Mouse (Mus musculus): Measurements from ENCODE around the gene Irgq. TPM values are rescaled to one million over a fixed set of nuclear protein-coding genes. Genes with fewer than 3 reads are reported as not detected.
"Not testable (repeated sequence)": the region's sequence is repeated elsewhere in the genome, so short reads cannot be mapped to it uniquely, and the experiment has no call there.

The Irgq gene
- total and polyA plus RNA-seq, 3 experiments, result 21.2 to 23.7 (median 23.5) TPM

- DNase-seq, result no peak
Observed at GRCm38 (mm10) chr7:24512355-24512754, 18.1 kb upstream of the Irgq start, which contains the start of gene AC161166.1. TSS of gene AC161166.1 (minus strand) at chr7:24512455.

- not testable (repeated sequence) for DNase-seq
Observed at GRCm38 (mm10) chr7:24516319-24516718, 14.2 kb upstream of the Irgq start.

GRCm38 (mm10) chr7:24517077-24517476 is 13.4 kb upstream of the Irgq start:
- no peak for DNase-seq

GRCm38 (mm10) chr7:24517654-24518053 is 12.8 kb upstream of the Irgq start:
- DNase-seq, result no peak

- no peak for DNase-seq
Observed at GRCm38 (mm10) chr7:24519130-24519529, 11.4 kb upstream of the Irgq start.

GRCm38 (mm10) chr7:24520054-24520453 is 10.4 kb upstream of the Irgq start:
- DNase-seq, result not testable (repeated sequence)

GRCm38 (mm10) chr7:24522805-24523204 is 7.7 kb upstream of the Irgq start:
- no peak for DNase-seq

- DNase-seq, result no peak
Observed at GRCm38 (mm10) chr7:24523723-24524122, 6.8 kb upstream of the Irgq start.

GRCm38 (mm10) chr7:24524978-24525377 is 5.5 kb upstream of the Irgq start:
- DNase-seq, result no peak

- no peak for DNase-seq
Observed at GRCm38 (mm10) chr7:24525686-24526420, 4.6 kb upstream of the Irgq start.

GRCm38 (mm10) chr7:24528861-24529260 is 1.6 kb upstream of the Irgq start:
- DNase-seq, result peak; percentile 43

GRCm38 (mm10) chr7:24529580-24529979 is 909 bp upstream of the Irgq start:
- DNase-seq, result peak; percentile 13

- peak; percentile 85 for DNase-seq
Observed at GRCm38 (mm10) chr7:24531211-24531971, 902 bp downstream of the Irgq start.

GRCm38 (mm10) chr7:24533031-24533571 is 2.6 kb downstream of the Irgq start:
- no peak for DNase-seq

- DNase-seq, result no peak
Observed at GRCm38 (mm10) chr7:24533806-24534205, 3.3 kb downstream of the Irgq start.

GRCm38 (mm10) chr7:24534301-24534700 is 3.8 kb downstream of the Irgq start:
- DNase-seq, result no peak

- no peak for DNase-seq
Observed at GRCm38 (mm10) chr7:24537081-24537480, 6.6 kb downstream of the Irgq start.

GRCm38 (mm10) chr7:24537591-24537990 is 7.1 kb downstream of the Irgq start:
- DNase-seq, result peak; percentile 24

GRCm38 (mm10) chr7:24538154-24538553 is 7.7 kb downstream of the Irgq start:
- peak; percentile 41 for DNase-seq

GRCm38 (mm10) chr7:24538701-24539100 is 8.2 kb downstream of the Irgq start:
- no peak for DNase-seq

- DNase-seq, result no peak
Observed at GRCm38 (mm10) chr7:24539686-24540085, 9.2 kb downstream of the Irgq start.

GRCm38 (mm10) chr7:24544506-24544905 is 14.0 kb downstream of the Irgq start:
- no peak for DNase-seq

- DNase-seq, result no peak
Observed at GRCm38 (mm10) chr7:24546068-24546614, 15.7 kb downstream of the Irgq start, which contains the start of the genes Pinlyp and Xrcc1. TSS of gene Pinlyp (minus strand) at chr7:24546118. TSS of gene Xrcc1 (plus strand) at chr7:24546289.

Measured in adrenal gland, adult 2 months (tissue).